ENCODE assay signal across 23 mouse cellular contexts in the genomic region with DNA sequence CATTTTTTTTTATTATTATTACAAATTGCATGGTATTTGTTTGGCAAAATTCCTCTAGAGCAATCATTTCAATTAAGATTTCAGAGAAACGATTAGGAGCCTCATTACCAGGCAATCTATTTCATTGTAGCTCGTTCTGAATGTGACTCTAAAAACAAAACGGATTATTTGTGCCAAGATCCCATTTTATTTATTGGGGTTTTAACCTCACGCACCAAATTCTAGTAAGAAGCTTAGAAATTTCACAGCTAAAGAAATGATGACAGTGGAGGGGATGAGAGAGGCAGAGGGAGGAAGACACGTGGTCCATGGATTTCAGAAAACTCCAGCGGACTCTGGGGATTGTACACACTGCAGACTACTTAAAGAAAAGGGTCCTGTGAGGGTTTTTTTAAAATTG.
"Had no signal": no experiment of that assay in that cellular context is flagged by ENCODE, and none has a peak within 500 bp of the region (broad histone marks: within the 10 kb centered on the region; RNA-seq: fewer than 3 reads in every experiment).

No protein-coding gene starts in this region.

- DNase-seq: gastrocnemius, postnatal 14 days; gastrocnemius, postnatal 36 days; heart, adult 2 months; heart, postnatal 14 days; heart, postnatal 36 days; kidney, adult 11 months; kidney, adult 9 months; kidney, postnatal 14 days; kidney, postnatal 36 days; liver; liver, embryonic 13.5 days had no signal

- H3K9ac ChIP-seq: heart, embryonic 13.5 days; heart, embryonic 15.5 days; hindbrain, embryonic 13.5 days; hindbrain, embryonic 15.5 days; kidney, embryonic 15.5 days; limb, embryonic 12.5 days; liver, embryonic 13.5 days had no signal

- H3K4me1 ChIP-seq: liver, embryonic 13.5 days had no signal

- ATAC-seq: hindbrain, postnatal 0 days; intestine, embryonic 16.5 days had no signal

- H3K4me2 ChIP-seq: heart, embryonic 11.5 days; heart, embryonic 15.5 days; hindbrain, embryonic 13.5 days; hindbrain, embryonic 15.5 days; kidney, embryonic 15.5 days; limb, embryonic 12.5 days; liver, embryonic 11.5 days; liver, embryonic 13.5 days had no signal

- H3K9me3 ChIP-seq: heart, embryonic 13.5 days; heart, embryonic 15.5 days; hindbrain, embryonic 13.5 days; hindbrain, embryonic 15.5 days; kidney, embryonic 15.5 days; limb, embryonic 10.5 days; limb, embryonic 12.5 days; liver, embryonic 13.5 days had no signal

- H3K27ac ChIP-seq: heart, adult 2 months; heart, embryonic 13.5 days; heart, embryonic 15.5 days; hindbrain, embryonic 13.5 days; hindbrain, embryonic 15.5 days; hindbrain, postnatal 0 days; kidney, embryonic 15.5 days; left cerebral cortex, adult 2 months; limb, embryonic 10.5 days; limb, embryonic 12.5 days; liver, embryonic 13.5 days had no signal

- H3K4me3 ChIP-seq: heart, adult 2 months; heart, embryonic 13.5 days; heart, embryonic 15.5 days; hindbrain, embryonic 13.5 days; hindbrain, embryonic 15.5 days; kidney, embryonic 15.5 days; left cerebral cortex, adult 2 months; limb, embryonic 10.5 days; limb, embryonic 12.5 days; liver, embryonic 13.5 days had no signal

- H3K36me3 ChIP-seq: heart, embryonic 13.5 days; heart, embryonic 15.5 days; hindbrain, embryonic 15.5 days; kidney, embryonic 15.5 days; limb, embryonic 10.5 days; limb, embryonic 12.5 days; liver, embryonic 13.5 days had no signal

- H3K27me3 ChIP-seq: hindbrain, embryonic 15.5 days; kidney, embryonic 15.5 days; limb, embryonic 12.5 days had no signal
